Mouse (Mus musculus): Measurements from ENCODE around the gene Tmem59l.

DNA sequence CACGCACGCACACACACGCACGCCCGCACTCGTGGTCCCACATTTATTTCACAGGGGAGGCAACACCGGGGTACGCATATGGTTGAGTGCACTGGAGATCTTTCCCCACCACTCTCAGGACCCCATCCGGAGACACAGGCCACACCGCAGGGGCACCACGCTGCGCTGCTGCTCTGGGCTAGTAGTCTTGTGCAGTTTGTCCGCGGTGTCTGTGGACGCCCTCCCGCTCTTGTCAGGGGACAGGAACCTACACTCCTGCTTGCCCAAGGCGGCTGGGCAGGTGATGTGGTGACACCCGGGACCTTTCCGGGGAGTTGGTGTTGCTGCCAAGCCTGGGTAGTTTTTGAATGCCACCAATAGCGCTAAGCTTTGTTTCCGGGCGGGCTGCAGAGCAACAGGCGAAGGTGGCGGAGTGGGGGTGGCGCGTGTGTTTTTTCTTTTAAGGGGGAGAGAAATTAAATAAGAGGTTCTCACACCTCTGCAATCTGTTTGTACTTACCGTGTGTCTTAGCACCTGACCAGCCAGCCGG lies 7.3 kb upstream of the Tmem59l start:
- no peak for TF ChIP-seq CTCF (IDR thresholded peaks at IDR 0.05; ENCODE audit: insufficient read depth, low read length)
- TF ChIP-seq POLR2A (IDR thresholded peaks at IDR 0.05; ENCODE audit: borderline replicate concordance, extremely low read depth, low read depth, low read length) = no peak
